Mouse (Mus musculus) forebrain, embryonic 12.5 days (tissue): Measurements from ENCODE around the gene Lmo7. TPM values are rescaled to one million over a fixed set of nuclear protein-coding genes. Genes with fewer than 3 reads are reported as not detected.

Experiments
- ATAC-seq: fragments of 200-750 bp; cut with Nextera tagmentation; 2 replicates; pipeline ENCODE4 v1.8.0; 2017; ENCODE audit warnings: moderate TSS enrichment; ENCODE audit not compliant: low FRiP score
- H3K27ac ChIP-seq: fragments of 300-500 bp; sonication (generic); 2 replicates; pipeline ENCODE4 v1.5.1; 2016; ENCODE audit warnings: mild to moderate bottlenecking
- H3K27me3 ChIP-seq: fragments of 300-500 bp; sonication (generic); 2 replicates; pipeline ENCODE4 v1.6.1; 2016; ENCODE audit warnings: mild to moderate bottlenecking
- H3K36me3 ChIP-seq: fragments of 300-500 bp; sonication (generic); replicated peaks from 2 replicates; pipeline ENCODE4 v1.6.1; 2016; ENCODE audit warnings: mild to moderate bottlenecking
- H3K4me1 ChIP-seq: fragments of 300-500 bp; sonication (generic); 2 replicates; pipeline ENCODE4 v1.6.1; 2016
- H3K4me2 ChIP-seq: fragments of 300-500 bp; sonication (generic); 2 replicates; pipeline ENCODE4 v1.6.1; 2016; ENCODE audit warnings: mild to moderate bottlenecking, moderate library complexity
- H3K4me3 ChIP-seq: fragments of 300-500 bp; sonication (generic); replicated peaks from 2 replicates; pipeline ENCODE4 v1.5.1; 2016; ENCODE audit warnings: mild to moderate bottlenecking
- H3K9ac ChIP-seq: fragments of 300-500 bp; sonication (generic); 2 replicates; pipeline ENCODE4 v1.6.1; 2016; ENCODE audit warnings: mild to moderate bottlenecking
- H3K9me3 ChIP-seq: fragments of 300-500 bp; sonication (generic); 2 replicates; pipeline ENCODE4 v1.6.1; 2016
- WGBS: fragments of 180-500 bp; shearing (Covaris S2); methylation state at CpG from one replicate; pipeline ENCODE4 v1.1.7; 2016; 5-methylcytosine and 5-hydroxymethylcytosine counted together
- polyA plus RNA-seq: library from polyadenylated mRNA; unstranded; fragments of >200 nt; fragmentation: Nextera tagmentation; extraction: Ambion mirVana; gene quantifications from 2 replicates; pipeline ENCODE4 v1.2.1, GENCODE M21; 2016

Lmo7 gene
- polyA plus RNA-seq, 1 experiment from 2014 or later, result 2.3 TPM

- H3K9me3 ChIP-seq, result no peaks in the 10 kb centered on the region
- no peak overlapping the region for H3K4me3 ChIP-seq
- no peak overlapping the region for H3K4me2 ChIP-seq
- H3K36me3 ChIP-seq, result no peaks in the 10 kb centered on the region
- H3K9ac ChIP-seq, result no peak overlapping the region
- no peak overlapping the region for H3K27ac ChIP-seq
- H3K4me1 ChIP-seq, result no peaks in the 10 kb centered on the region
- 62% methylated on average over 21 of the region's 21 CpGs for WGBS
- no peaks in the 10 kb centered on the region; the same call in 1 of the 2 replicates for H3K27me3 ChIP-seq
- ATAC-seq, result peak; percentile 63
Measured at GRCm38 (mm10) chr14:101946711-101947516, 217.2 kb downstream of the Lmo7 start.

- ATAC-seq, result no peak
- H3K27me3 ChIP-seq, result no peaks in the 10 kb centered on the region; the same call in 1 of the 2 replicates
- WGBS, result 61% methylated on average over 2 of the region's 2 CpGs
Measured at GRCm38 (mm10) chr14:101949114-101949513, 219.4 kb downstream of the Lmo7 start.

GRCm38 (mm10) chr14:101951107-101951506 is 221.3 kb downstream of the Lmo7 start:
- Histone ChIP-seq H3K4me3 (no peak overlapping the region), H3K4me1 (no peaks in the 10 kb centered on the region), H3K27ac (no peak overlapping the region), H3K9me3 (no peaks in the 10 kb centered on the region), H3K27me3 (no peaks in the 10 kb centered on the region), H3K9ac (no peak overlapping the region), H3K36me3 (no peaks in the 10 kb centered on the region), H3K4me2 (no peak overlapping the region)
- no peak for ATAC-seq
- WGBS, result 78% methylated on average over 6 of the region's 6 CpGs

More at GRCm38 (mm10) chr14:101949114-101949513, 219.4 kb downstream of the Lmo7 start:
- H3K9me3 ChIP-seq, result no peaks in the 10 kb centered on the region
- no peak overlapping the region for H3K9ac ChIP-seq
- no peak overlapping the region for H3K4me3 ChIP-seq
- no peak overlapping the region for H3K4me2 ChIP-seq
- H3K4me1 ChIP-seq, result no peaks in the 10 kb centered on the region
- no peak overlapping the region for H3K27ac ChIP-seq
- H3K36me3 ChIP-seq, result no peaks in the 10 kb centered on the region

GRCm38 (mm10) chr14:101953793-101954468 is 224.2 kb downstream of the Lmo7 start:
- ATAC-seq, result no peak
- Histone ChIP-seq H3K27me3 (no peaks in the 10 kb centered on the region), H3K36me3 (no peaks in the 10 kb centered on the region), H3K9me3 (no peaks in the 10 kb centered on the region), H3K4me1 (no peaks in the 10 kb centered on the region), H3K9ac (no peak overlapping the region), H3K27ac (no peak overlapping the region), H3K4me3 (no peak overlapping the region), H3K4me2 (no peak overlapping the region)
- 77% methylated on average over 9 of the region's 9 CpGs for WGBS

- no peaks in the 10 kb centered on the region for H3K4me1 ChIP-seq
- no peak overlapping the region for H3K27ac ChIP-seq
- WGBS, result 83% methylated on average over 6 of the region's 6 CpGs
- no peaks in the 10 kb centered on the region for H3K9me3 ChIP-seq
- no peak overlapping the region for H3K4me2 ChIP-seq
- no peaks in the 10 kb centered on the region for H3K36me3 ChIP-seq
- no peak for ATAC-seq
- no peak overlapping the region for H3K4me3 ChIP-seq
- no peaks in the 10 kb centered on the region for H3K27me3 ChIP-seq
- H3K9ac ChIP-seq, result no peak overlapping the region
Measured at GRCm38 (mm10) chr14:101964381-101964780, 234.6 kb downstream of the Lmo7 start.

GRCm38 (mm10) chr14:101964956-101965355 is 235.2 kb downstream of the Lmo7 start:
- H3K27me3 ChIP-seq, result no peaks in the 10 kb centered on the region
- no peak overlapping the region for H3K4me2 ChIP-seq
- WGBS, result 71% methylated on average over 1 of the region's 1 CpGs
- no peak overlapping the region for H3K9ac ChIP-seq
- no peaks in the 10 kb centered on the region for H3K4me1 ChIP-seq
- no peak overlapping the region for H3K4me3 ChIP-seq
- H3K9me3 ChIP-seq, result no peaks in the 10 kb centered on the region
- ATAC-seq, result no peak
- H3K36me3 ChIP-seq, result no peaks in the 10 kb centered on the region
- no peak overlapping the region for H3K27ac ChIP-seq

- Histone ChIP-seq H3K27me3 (no peaks in the 10 kb centered on the region), H3K9me3 (no peaks in the 10 kb centered on the region), H3K4me3 (no peak overlapping the region), H3K27ac (no peak overlapping the region), H3K36me3 (no peaks in the 10 kb centered on the region), H3K4me2 (no peak overlapping the region), H3K9ac (no peak overlapping the region), H3K4me1 (no peaks in the 10 kb centered on the region)
- no peak for ATAC-seq
- WGBS, result 86% methylated on average over 1 of the region's 1 CpGs
Measured at GRCm38 (mm10) chr14:101972764-101973163, 243.0 kb downstream of the Lmo7 start.

- no peak overlapping the region for H3K4me3 ChIP-seq
- no peak for ATAC-seq
- no peaks in the 10 kb centered on the region for H3K27me3 ChIP-seq
- H3K27ac ChIP-seq, result no peak overlapping the region
- 68% methylated on average over 6 of the region's 6 CpGs for WGBS
- H3K4me2 ChIP-seq, result no peak overlapping the region
- no peaks in the 10 kb centered on the region for H3K9me3 ChIP-seq
- no peaks in the 10 kb centered on the region for H3K4me1 ChIP-seq
- H3K9ac ChIP-seq, result no peak overlapping the region
- H3K36me3 ChIP-seq, result no peaks in the 10 kb centered on the region
Measured at GRCm38 (mm10) chr14:101973171-101973570, 243.4 kb downstream of the Lmo7 start.

GRCm38 (mm10) chr14:101976021-101976685 is 246.4 kb downstream of the Lmo7 start:
- no peaks in the 10 kb centered on the region for H3K27me3 ChIP-seq
- H3K9ac ChIP-seq, result no peak overlapping the region
- H3K36me3 ChIP-seq, result no peaks in the 10 kb centered on the region
- H3K4me1 ChIP-seq, result no peaks in the 10 kb centered on the region
- 84% methylated on average over 11 of the region's 11 CpGs for WGBS
- ATAC-seq, result no peak
- no peak overlapping the region for H3K4me3 ChIP-seq
- H3K9me3 ChIP-seq, result no peaks in the 10 kb centered on the region
- H3K27ac ChIP-seq, result no peak overlapping the region
- H3K4me2 ChIP-seq, result no peak overlapping the region

Other genes with a start within 250 kb of the Lmo7 start
- gene Tbc1d4, start 120.8 kb upstream of the Lmo7 start, polyA plus RNA-seq, result 7.4 and 7.7 TPM in 2 replicates
- gene Commd6, start 89.3 kb upstream of the Lmo7 start, polyA plus RNA-seq, result 97.0 and 101 TPM in 2 replicates
- 168 and 177 TPM in 2 replicates for gene Uchl3, start 76.0 kb upstream of the Lmo7 start, polyA plus RNA-seq
- gene Gm9922, start 143 bp upstream of the Lmo7 start, polyA plus RNA-seq, result 0.86 and 1.3 TPM in 2 replicates